8 mouse cellular contexts compared by ENCODE assay signal in genomic region chr12:24650415-24651062, GRCm38 (mm10). TPM values are rescaled to one million over a fixed set of nuclear protein-coding genes. Genes with fewer than 3 reads are reported as not detected.
DNase-seq lines count a peak whose midpoint lies in the region; ATAC-seq and TF ChIP-seq lines count a peak whose summit lies in the region.

No protein-coding gene starts in this region.

- WGBS in spleen, adult 2 months: 8% methylated on average over 22 of the region's 22 CpGs
- 9% methylated on average over 22 of the region's 22 CpGs for WGBS in limb, embryonic 14.5 days
- 5% methylated on average over 22 of the region's 22 CpGs for WGBS in stomach, postnatal 0 days

- H3K4me3 ChIP-seq in erythroblast, embryonic 14.5 days (replicated peaks): peak overlapping the region; percentile 93
- peak overlapping the region; percentile 65 for H3K4me3 ChIP-seq in spleen, adult 2 months (ENCODE audit: extremely low read depth, insufficient read depth, insufficient read length)
- peak overlapping the region; percentile 67 for H3K4me3 ChIP-seq in limb, embryonic 14.5 days (replicated peaks; ENCODE audit: low read length)
- H3K4me3 ChIP-seq in stomach, postnatal 0 days (ENCODE audit: low read depth, low read length): peak overlapping the region; percentile 100

- H3K27ac ChIP-seq in spleen, adult 2 months (ENCODE audit: insufficient read depth, low read length): peak overlapping the region; percentile 83
- peak overlapping the region; percentile 70 for H3K27ac ChIP-seq in limb, embryonic 14.5 days (replicated peaks; ENCODE audit: low read depth, low read length)
- peak overlapping the region; percentile 86 for H3K27ac ChIP-seq in stomach, postnatal 0 days (replicated peaks)

- no peaks in the 10 kb centered on the region for H3K27me3 ChIP-seq in erythroblast, embryonic 14.5 days (ENCODE audit: control insufficient read depth)
- H3K27me3 ChIP-seq in spleen, adult 2 months (ENCODE audit: control insufficient read depth, insufficient read depth, low read length): no peaks in the 10 kb centered on the region
- no peaks in the 10 kb centered on the region for H3K27me3 ChIP-seq in limb, embryonic 14.5 days (ENCODE audit: control insufficient read depth, insufficient read depth, low read length)
- no peaks in the 10 kb centered on the region for H3K27me3 ChIP-seq in stomach, postnatal 0 days (ENCODE audit: control insufficient read depth, insufficient read depth, low read length)

- TF ChIP-seq CTCF in spleen, adult 2 months (IDR thresholded peaks at IDR 0.05; ENCODE audit: extremely low read depth, insufficient read depth, insufficient read length, insufficient replicate concordance): no peak
- no peak for TF ChIP-seq CTCF in stomach, postnatal 0 days (IDR thresholded peaks at IDR 0.05; ENCODE audit: low read depth)

- no peak for ATAC-seq in erythroblast, adult 5-6 weeks (replicated peaks; ENCODE audit: low FRiP score, poor library complexity, severe bottlenecking)
- ATAC-seq in limb, embryonic 14.5 days (ENCODE audit: low FRiP score, low read depth): no peak
- no peak for ATAC-seq in stomach, postnatal 0 days (ENCODE audit: low FRiP score, low TSS enrichment)
- ATAC-seq in CD4-positive, CD25-positive, alpha-beta regulatory T cell, adult 4 months: no peak

- DNase-seq in spleen, adult 2 months (ENCODE audit: low read depth in 1 of 2, low spot score in 2 of 2): no peak
- no peak for DNase-seq in spleen, adult 12 weeks (ENCODE audit: low spot score)
- no peak for DNase-seq in limb, embryonic 14.5 days (ENCODE audit: low spot score)
- no peak for DNase-seq in stomach, postnatal 0 days (ENCODE audit: low spot score)
- DNase-seq in Muller cell, postnatal 12 days (ENCODE audit: inconsistent ontology term): no peak

- H3K9me3 ChIP-seq in erythroblast, embryonic 14.5 days (ENCODE audit: control insufficient read depth, low read length): no peaks in the 10 kb centered on the region
- H3K9me3 ChIP-seq in limb, embryonic 14.5 days (ENCODE audit: control insufficient read depth, low read length): no peaks in the 10 kb centered on the region
- no peaks in the 10 kb centered on the region for H3K9me3 ChIP-seq in stomach, postnatal 0 days (ENCODE audit: control insufficient read depth, low read length)

- H3K4me2 ChIP-seq in limb, embryonic 14.5 days (replicated peaks; ENCODE audit: low read depth, low read length, severe bottlenecking): peak overlapping the region; percentile 75
- H3K4me2 ChIP-seq in stomach, postnatal 0 days (replicated peaks; ENCODE audit: low read depth): peak overlapping the region; percentile 60

- peaks cover 31% of the 10 kb centered on the region for H3K36me3 ChIP-seq in erythroblast, embryonic 14.5 days (ENCODE audit: control insufficient read depth)
- H3K36me3 ChIP-seq in spleen, adult 2 months (ENCODE audit: control insufficient read depth, insufficient read depth, low read length): peaks cover 4% of the 10 kb centered on the region
- peaks cover 23% of the 10 kb centered on the region for H3K36me3 ChIP-seq in limb, embryonic 14.5 days (ENCODE audit: control insufficient read depth, insufficient read depth, low read length)
- H3K36me3 ChIP-seq in stomach, postnatal 0 days (ENCODE audit: control insufficient read depth, insufficient read depth, low read length): 0 out of 2 replicates have a peak, but pooled peaks cover 5% of the 10 kb centered on the region

- TF ChIP-seq POLR2A in spleen, adult 2 months (IDR thresholded peaks at IDR 0.05; ENCODE audit: low read depth, low read length): no peak
- peak; percentile 47; the same call in 1 of the 2 replicates for TF ChIP-seq POLR2A in limb, embryonic 14.5 days (IDR thresholded peaks at IDR 0.05; ENCODE audit: borderline replicate concordance, extremely low read depth, insufficient read depth, insufficient read length)

- TF ChIP-seq EP300 in stomach, postnatal 0 days (optimal IDR thresholded peaks at IDR 0.05): no peak

- peak overlapping the region; percentile 62 for H3K9ac ChIP-seq in limb, embryonic 14.5 days (ENCODE audit: low read depth, low read length, severe bottlenecking)
- peak overlapping the region; percentile 63 for H3K9ac ChIP-seq in stomach, postnatal 0 days (ENCODE audit: low read length)

- H3K4me1 ChIP-seq in erythroblast, embryonic 14.5 days (ENCODE audit: control insufficient read depth): peaks cover 92% of the 10 kb centered on the region
- peaks cover 7% of the 10 kb centered on the region for H3K4me1 ChIP-seq in spleen, adult 2 months (ENCODE audit: control insufficient read depth, insufficient read depth, insufficient read length)
- H3K4me1 ChIP-seq in limb, embryonic 14.5 days (ENCODE audit: control insufficient read depth, insufficient read depth, low read length): peaks cover 13% of the 10 kb centered on the region
- H3K4me1 ChIP-seq in stomach, postnatal 0 days (replicated peaks; ENCODE audit: control insufficient read depth, insufficient read depth): peaks cover 10% of the 10 kb centered on the region

RNA-seq across cellular contexts. Expression of gene Klf11, which starts 0.5 kb away (rescaled TPM):
- 13.4 and 13.7 TPM in 2 replicates for polyA plus RNA-seq in erythroblast, embryonic 14.5 days (2012)
- 4.8 and 7.9 TPM in 2 replicates for total RNA-seq in erythroblast, adult 5-6 weeks (2015; ENCODE audit: low replicate concordance)
- 11.8 and 14.8 TPM in 2 replicates for total RNA-seq in erythroblast, adult 5-6 weeks (2017; ENCODE audit: low replicate concordance)
- 8.2 and 15.3 TPM in 2 replicates for polyA plus RNA-seq in spleen, adult 2 months (2012; rRNA removed)
- polyA plus RNA-seq in limb, embryonic 14.5 days (2012; rRNA removed): 12.1 and 15.6 TPM in 2 replicates
- 13.3 and 16.4 TPM in 2 replicates for polyA plus RNA-seq in limb, embryonic 14.5 days (2014; fragmentation: Nextera tagmentation; extraction: Ambion mirVana)
- polyA plus RNA-seq in stomach, postnatal 0 days (2015; fragmentation: Nextera tagmentation; extraction: Ambion mirVana): 9.8 and 11.3 TPM in 2 replicates
- 1 to 10 TPM; 2.2 to 3.1 TPM for polyA plus RNA-seq in CD4-positive, CD25-positive, alpha-beta regulatory T cell, adult 4 months (2017; shearing (Covaris generic))

RNA-seq across cellular contexts. Expression of gene Cys1, which starts 31.1 kb away (rescaled TPM):
- not detected in 2 replicates for polyA plus RNA-seq in erythroblast, embryonic 14.5 days (2012)
- total RNA-seq in erythroblast, adult 5-6 weeks (2015; ENCODE audit: low replicate concordance): not detected in 2 replicates
- not detected in 2 replicates for total RNA-seq in erythroblast, adult 5-6 weeks (2017; ENCODE audit: low replicate concordance)
- 2.2 and 2.7 TPM in 2 replicates for polyA plus RNA-seq in spleen, adult 2 months (2012; rRNA removed)
- 11.3 and 13.6 TPM in 2 replicates for polyA plus RNA-seq in limb, embryonic 14.5 days (2012; rRNA removed)
- 8.9 and 11.2 TPM in 2 replicates for polyA plus RNA-seq in limb, embryonic 14.5 days (2014; fragmentation: Nextera tagmentation; extraction: Ambion mirVana)
- polyA plus RNA-seq in stomach, postnatal 0 days (2015; fragmentation: Nextera tagmentation; extraction: Ambion mirVana): 1.4 and 1.9 TPM in 2 replicates
- not detected for polyA plus RNA-seq in CD4-positive, CD25-positive, alpha-beta regulatory T cell, adult 4 months (2017; shearing (Covaris generic))

RNA-seq across cellular contexts. Expression of gene Rrm2, which starts 57.5 kb away (rescaled TPM):
- 77.0 and 84.2 TPM in 2 replicates for polyA plus RNA-seq in erythroblast, embryonic 14.5 days (2012)
- total RNA-seq in erythroblast, adult 5-6 weeks (2015; ENCODE audit: low replicate concordance): 113 and 145 TPM in 2 replicates
- 150 and 198 TPM in 2 replicates for total RNA-seq in erythroblast, adult 5-6 weeks (2017; ENCODE audit: low replicate concordance)
- polyA plus RNA-seq in spleen, adult 2 months (2012; rRNA removed): 12.7 and 23.1 TPM in 2 replicates
- 60.6 and 67.2 TPM in 2 replicates for polyA plus RNA-seq in limb, embryonic 14.5 days (2012; rRNA removed)
- polyA plus RNA-seq in limb, embryonic 14.5 days (2014; fragmentation: Nextera tagmentation; extraction: Ambion mirVana): 128 and 135 TPM in 2 replicates
- 38.0 and 41.2 TPM in 2 replicates for polyA plus RNA-seq in stomach, postnatal 0 days (2015; fragmentation: Nextera tagmentation; extraction: Ambion mirVana)
- 10 to 100 TPM; 49.7 to 81.3 TPM for polyA plus RNA-seq in CD4-positive, CD25-positive, alpha-beta regulatory T cell, adult 4 months (2017; shearing (Covaris generic))
